Mouse (Mus musculus): ENCODE measurements around the gene Slc25a31. TPM values are rescaled to one million over a fixed set of nuclear protein-coding genes. Genes with fewer than 3 reads are reported as not detected.

Gene Slc25a31
- polyA plus RNA-seq (2015; fragmentation: Nextera tagmentation; extraction: Ambion mirVana): 0.34 and 0.48 TPM in 2 replicates

- Histone ChIP-seq H3K9ac (replicated peaks) (no peak within 1 kb of the TSS), H3K4me1 (replicated peaks) (no peaks in the 10 kb centered on the region), H3K27ac (no peak within 1 kb of the TSS), H3K36me3 (no peaks in the 10 kb centered on the region; the same call in 1 of the 2 replicates), H3K4me2 (replicated peaks) (no peak within 1 kb of the TSS), H3K27me3 (no peaks in the 10 kb centered on the region), H3K9me3 (0 out of 2 replicates have a peak, but pooled peaks cover 4% of the 10 kb centered on the region), H3K4me3 (replicated peaks) (no peak within 1 kb of the TSS)
- no peak for ATAC-seq
- 92% methylated on average over 30 of the region's 30 CpGs for WGBS
Measured at GRCm38 (mm10) chr3:40708655-40709054, at the start of gene Slc25a31. Slc25a31 (plus strand) TSS chr3:40708855.

DNA sequence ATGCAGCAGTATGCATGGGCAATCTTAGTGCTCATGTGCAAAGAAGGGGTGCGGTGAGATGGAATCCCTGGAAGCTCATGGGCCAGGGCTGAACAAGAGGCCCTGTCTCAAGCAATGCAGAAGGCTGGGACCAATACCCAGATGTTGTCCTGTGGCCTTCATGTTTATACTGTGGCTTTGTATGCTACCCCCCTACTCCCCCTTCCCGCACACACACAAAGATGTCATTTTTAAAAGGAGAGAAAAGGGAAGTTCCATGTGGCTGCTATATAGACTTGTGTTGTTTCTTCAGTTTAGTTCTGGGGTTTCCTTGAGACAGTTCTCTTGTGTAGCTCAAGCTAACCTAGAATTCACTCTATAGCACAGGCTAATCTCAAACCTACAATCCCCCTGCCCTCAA is 48.4 kb upstream of the Slc25a31 start:
- Histone ChIP-seq H3K36me3 (peaks cover 40% of the 10 kb centered on the region), H3K4me3 (replicated peaks) (no peak overlapping the region), H3K9ac (replicated peaks) (no peak overlapping the region), H3K4me1 (replicated peaks) (no peaks in the 10 kb centered on the region), H3K4me2 (replicated peaks) (no peak overlapping the region), H3K9me3 (no peaks in the 10 kb centered on the region), H3K27me3 (no peaks in the 10 kb centered on the region), H3K27ac (no peak overlapping the region)
- ATAC-seq: no peak
- 96% methylated on average over 2 of the region's 2 CpGs for WGBS

DNA sequence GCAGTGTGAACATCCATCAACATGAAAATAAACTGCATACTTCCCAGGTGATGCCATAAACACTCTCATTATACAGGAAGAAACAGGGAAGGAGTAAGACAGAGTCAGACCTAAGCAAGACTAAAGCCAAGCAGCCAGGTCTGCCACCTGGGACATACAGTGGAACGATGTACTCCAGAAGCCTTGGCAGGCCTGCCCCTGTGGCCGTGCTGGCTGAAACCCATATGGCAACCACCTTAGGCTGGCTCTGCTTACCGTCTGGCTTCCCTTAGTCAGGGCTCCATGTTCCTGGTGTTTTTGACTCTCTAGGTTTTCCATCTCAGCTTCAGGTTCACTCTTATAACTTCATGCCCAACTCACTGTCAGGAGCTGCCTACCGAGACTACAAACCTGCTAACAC is 42.5 kb upstream of the Slc25a31 start:
- Histone ChIP-seq H3K9ac (replicated peaks) (no peak overlapping the region), H3K4me3 (replicated peaks) (no peak overlapping the region), H3K4me1 (replicated peaks) (no peaks in the 10 kb centered on the region), H3K27ac (no peak overlapping the region), H3K4me2 (replicated peaks) (no peak overlapping the region), H3K9me3 (no peaks in the 10 kb centered on the region), H3K27me3 (no peaks in the 10 kb centered on the region), H3K36me3 (peaks cover 27% of the 10 kb centered on the region)
- 97% methylated on average over 4 of the region's 4 CpGs for WGBS
- ATAC-seq: no peak

DNA sequence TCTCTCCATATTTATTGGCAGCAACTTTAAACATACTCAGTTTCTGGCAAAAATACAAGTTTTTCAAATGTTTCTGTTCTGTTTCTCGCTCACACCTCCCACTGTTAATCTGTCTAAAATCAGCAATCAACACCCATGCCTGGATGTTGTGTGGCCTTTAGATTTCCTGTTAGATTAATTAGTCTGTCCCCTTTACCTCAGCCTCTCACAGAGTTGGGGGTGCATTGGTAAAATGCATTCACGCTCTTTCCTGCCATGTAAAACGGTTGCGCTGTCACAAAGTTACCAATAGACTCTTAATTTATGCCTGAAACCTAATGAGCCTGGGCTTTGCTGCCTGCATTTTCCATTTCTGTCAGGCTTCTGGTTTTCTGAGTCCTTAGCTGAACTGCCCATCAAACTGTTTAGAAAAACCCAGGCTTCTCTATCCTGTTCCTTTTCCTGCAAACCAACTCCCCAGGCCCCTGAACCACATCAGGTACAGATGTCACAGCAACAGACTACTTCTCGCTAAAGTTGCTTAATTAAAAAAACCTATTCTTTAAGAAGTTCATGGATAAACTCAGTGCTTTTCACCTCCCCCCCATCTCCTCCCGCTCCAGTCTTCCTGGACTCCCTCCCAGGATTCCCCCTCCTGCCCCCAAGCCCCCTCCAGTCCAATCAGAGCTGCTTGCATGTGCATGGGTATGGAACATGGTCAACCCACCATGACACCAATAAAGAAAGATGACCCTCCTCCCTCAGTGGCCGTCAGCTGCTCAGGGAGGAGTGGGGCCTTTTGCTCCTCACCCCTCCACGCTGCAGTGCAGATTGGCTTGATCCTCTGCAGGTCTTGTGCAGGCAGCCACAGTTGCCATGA is 41.6 kb upstream of the Slc25a31 start:
- WGBS: 87% methylated on average over 8 of the region's 8 CpGs
- Histone ChIP-seq H3K36me3 (peaks cover 26% of the 10 kb centered on the region), H3K27me3 (no peaks in the 10 kb centered on the region), H3K4me3 (replicated peaks) (no peak overlapping the region), H3K4me1 (replicated peaks) (no peaks in the 10 kb centered on the region), H3K27ac (no peak overlapping the region), H3K9ac (replicated peaks) (no peak overlapping the region), H3K4me2 (replicated peaks) (no peak overlapping the region), H3K9me3 (no peaks in the 10 kb centered on the region)
- no peak for ATAC-seq

DNA sequence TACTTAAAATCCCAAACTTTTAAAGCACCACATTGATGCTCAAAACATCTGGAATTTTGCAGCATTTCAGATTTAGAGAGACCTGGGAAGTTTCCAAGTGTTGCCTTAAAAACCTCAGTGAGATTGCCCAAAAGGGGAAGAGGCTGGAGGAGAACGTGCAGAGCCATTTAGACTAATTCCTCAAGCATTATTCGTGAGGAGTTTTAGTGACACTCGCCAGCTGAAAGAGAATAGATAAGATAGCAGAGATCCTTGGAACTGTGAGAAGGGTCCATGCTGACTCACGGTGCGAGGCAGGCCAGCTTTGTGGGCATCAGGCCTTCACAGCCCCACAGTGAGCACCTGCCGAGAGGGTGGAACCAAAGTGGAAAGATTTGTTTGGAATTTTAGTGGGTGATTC is 39.8 kb upstream of the Slc25a31 start:
- H3K4me3 ChIP-seq (replicated peaks): no peak overlapping the region
- WGBS: 72% methylated on average over 6 of the region's 6 CpGs
- no peak for ATAC-seq

GRCm38 (mm10) chr3:40669395-40669794 is 39.3 kb upstream of the Slc25a31 start:
- Histone ChIP-seq H3K27me3 (no peaks in the 10 kb centered on the region), H3K4me2 (replicated peaks) (no peak overlapping the region), H3K9me3 (no peaks in the 10 kb centered on the region), H3K4me3 (replicated peaks) (no peak overlapping the region), H3K27ac (no peak overlapping the region), H3K36me3 (peaks cover 16% of the 10 kb centered on the region), H3K4me1 (replicated peaks) (no peaks in the 10 kb centered on the region), H3K9ac (replicated peaks) (no peak overlapping the region)
- 91% methylated on average over 3 of the region's 3 CpGs for WGBS
- no peak for ATAC-seq

More for the DNA sequence above, 39.8 kb upstream of the Slc25a31 start:
- H3K9ac ChIP-seq (replicated peaks): no peak overlapping the region
- H3K4me1 ChIP-seq (replicated peaks): no peaks in the 10 kb centered on the region
- peaks cover 18% of the 10 kb centered on the region for H3K36me3 ChIP-seq
- no peak overlapping the region for H3K27ac ChIP-seq
- no peaks in the 10 kb centered on the region for H3K9me3 ChIP-seq
- H3K27me3 ChIP-seq: no peaks in the 10 kb centered on the region
- H3K4me2 ChIP-seq (replicated peaks): no peak overlapping the region

GRCm38 (mm10) chr3:40673515-40673914 is 35.1 kb upstream of the Slc25a31 start:
- Histone ChIP-seq H3K27me3 (no peaks in the 10 kb centered on the region), H3K4me2 (replicated peaks) (no peak overlapping the region), H3K9me3 (no peaks in the 10 kb centered on the region), H3K9ac (replicated peaks) (no peak overlapping the region), H3K27ac (no peak overlapping the region), H3K36me3 (peaks cover 6% of the 10 kb centered on the region), H3K4me3 (replicated peaks) (no peak overlapping the region), H3K4me1 (replicated peaks) (peaks cover 7% of the 10 kb centered on the region; the same call in 1 of the 2 replicates)
- no peak for ATAC-seq
- WGBS: 60% methylated on average over 1 of the region's 1 CpGs

DNA sequence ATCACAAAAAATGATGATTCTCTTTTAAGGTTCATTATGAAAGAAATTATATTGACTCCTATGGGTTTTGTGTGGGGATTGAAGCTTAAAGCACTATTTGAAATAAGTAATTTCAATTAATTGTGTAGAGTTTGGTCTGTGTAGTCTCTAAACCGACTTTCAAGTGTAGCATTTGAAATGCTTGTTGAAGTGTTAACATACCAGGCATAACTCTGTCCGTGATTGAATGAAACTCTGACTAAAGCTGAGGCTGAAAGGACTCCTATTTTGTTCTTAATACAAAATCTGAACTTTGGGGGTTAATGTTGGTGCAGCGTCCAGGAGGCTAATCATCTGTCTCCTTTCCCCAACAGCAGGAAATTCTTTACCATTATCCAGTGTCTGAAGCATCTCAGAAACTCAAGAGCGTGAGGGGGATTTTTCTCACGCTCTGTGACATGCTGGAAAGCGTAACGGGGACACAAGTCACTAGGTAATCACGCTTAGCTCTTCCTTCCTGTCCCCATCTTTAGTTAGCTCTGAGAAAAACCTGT is 33.7 kb upstream of the Slc25a31 start:
- no peak overlapping the region for H3K9ac ChIP-seq (replicated peaks)
- H3K4me1 ChIP-seq (replicated peaks): peaks cover 7% of the 10 kb centered on the region; the same call in 1 of the 2 replicates
- no peak overlapping the region for H3K27ac ChIP-seq
- H3K4me3 ChIP-seq (replicated peaks): no peak overlapping the region
- no peak for ATAC-seq
- no peaks in the 10 kb centered on the region for H3K9me3 ChIP-seq
- WGBS: 21% methylated on average over 8 of the region's 8 CpGs
- H3K4me2 ChIP-seq (replicated peaks): no peak overlapping the region
- peaks cover 6% of the 10 kb centered on the region for H3K36me3 ChIP-seq
- no peaks in the 10 kb centered on the region for H3K27me3 ChIP-seq

DNA sequence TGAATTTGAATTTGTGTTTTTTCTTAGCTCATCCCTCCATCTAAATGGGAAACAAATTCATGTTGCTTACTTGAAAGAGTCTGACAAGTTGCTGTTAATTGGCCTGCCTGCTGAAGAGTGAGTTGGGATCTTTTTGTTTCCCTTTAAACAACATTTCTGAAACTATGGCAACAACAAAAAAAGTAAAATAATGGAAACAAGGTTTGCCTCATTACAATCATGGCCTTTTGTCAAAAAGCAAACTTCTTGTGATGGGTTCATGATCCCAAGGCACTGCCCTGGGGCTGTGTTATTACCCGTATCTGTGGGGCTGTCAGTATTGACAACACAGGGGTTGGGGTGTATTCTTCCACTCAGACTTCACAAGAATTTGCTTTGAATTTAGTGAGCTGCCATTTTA is 29.8 kb upstream of the Slc25a31 start:
- WGBS: 54% methylated on average over 1 of the region's 1 CpGs
- no peak overlapping the region for H3K27ac ChIP-seq
- no peak overlapping the region for H3K4me3 ChIP-seq (replicated peaks)
- H3K9me3 ChIP-seq: no peaks in the 10 kb centered on the region
- no peaks in the 10 kb centered on the region; the same call in 1 of the 2 replicates for H3K27me3 ChIP-seq
- H3K4me2 ChIP-seq (replicated peaks): no peak overlapping the region
- H3K36me3 ChIP-seq: no peaks in the 10 kb centered on the region; the same call in 1 of the 2 replicates
- H3K4me1 ChIP-seq (replicated peaks): peaks cover 16% of the 10 kb centered on the region; the same call in 1 of the 2 replicates
- H3K9ac ChIP-seq (replicated peaks): no peak overlapping the region
- no peak for ATAC-seq

GRCm38 (mm10) chr3:40682404-40682803 is 26.3 kb upstream of the Slc25a31 start:
- H3K9me3 ChIP-seq: no peaks in the 10 kb centered on the region
- no peak overlapping the region for H3K4me3 ChIP-seq (replicated peaks)
- H3K27me3 ChIP-seq: no peaks in the 10 kb centered on the region; the same call in 1 of the 2 replicates
- H3K27ac ChIP-seq: no peak overlapping the region
- H3K4me2 ChIP-seq (replicated peaks): no peak overlapping the region
- no peak for ATAC-seq
- no peak overlapping the region for H3K9ac ChIP-seq (replicated peaks)
- 30% methylated on average over 11 of the region's 11 CpGs for WGBS
- H3K36me3 ChIP-seq: no peaks in the 10 kb centered on the region; the same call in 1 of the 2 replicates
- peaks cover 30% of the 10 kb centered on the region for H3K4me1 ChIP-seq (replicated peaks)

- no peak overlapping the region for H3K4me3 ChIP-seq (replicated peaks)
- H3K27me3 ChIP-seq: no peaks in the 10 kb centered on the region; the same call in 1 of the 2 replicates
- H3K27ac ChIP-seq: no peak overlapping the region
- 88% methylated on average over 18 of the region's 18 CpGs for WGBS
- peaks cover 2% of the 10 kb centered on the region; the same call in 1 of the 2 replicates for H3K36me3 ChIP-seq
- no peak overlapping the region for H3K9ac ChIP-seq (replicated peaks)
- no peaks in the 10 kb centered on the region for H3K9me3 ChIP-seq
- no peak for ATAC-seq
- H3K4me1 ChIP-seq (replicated peaks): peaks cover 37% of the 10 kb centered on the region
- no peak overlapping the region for H3K4me2 ChIP-seq (replicated peaks)
Measured at GRCm38 (mm10) chr3:40683171-40683570, 25.5 kb upstream of the Slc25a31 start.

DNA sequence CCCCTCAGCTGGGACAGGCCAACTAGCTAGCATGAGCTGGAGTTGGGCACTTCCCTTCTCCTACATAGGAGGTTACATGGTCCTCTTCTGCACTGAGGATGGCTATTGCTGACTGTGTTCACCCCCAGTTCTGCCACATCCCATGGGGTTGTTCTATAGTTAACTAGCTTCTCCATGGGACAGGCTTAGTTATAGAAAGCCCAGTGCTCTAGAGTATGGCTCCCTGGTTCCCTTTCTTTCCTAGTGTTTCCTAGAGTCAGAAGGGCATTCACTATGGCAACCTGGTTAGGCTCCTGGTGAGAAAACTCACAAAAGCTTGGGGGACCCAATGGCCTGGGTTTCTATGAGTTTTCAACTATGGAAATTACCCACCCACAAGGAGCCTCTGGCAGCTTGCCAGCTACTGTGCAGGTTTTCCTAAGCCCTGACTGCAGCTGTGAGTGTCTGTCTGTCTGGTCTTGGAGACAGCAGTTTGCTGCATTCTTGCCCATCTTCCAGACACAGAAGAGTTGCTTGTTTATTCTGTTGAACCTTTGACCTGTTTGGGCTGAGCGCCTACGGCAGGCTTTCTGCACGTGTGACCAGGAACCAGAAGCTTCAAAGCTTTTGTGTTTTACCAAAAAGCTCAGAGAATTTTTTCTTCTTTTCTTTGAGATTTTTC is 22.7 kb upstream of the Slc25a31 start:
- peaks cover 4% of the 10 kb centered on the region; the same call in 1 of the 2 replicates for H3K36me3 ChIP-seq
- H3K9me3 ChIP-seq: no peaks in the 10 kb centered on the region
- H3K27me3 ChIP-seq: no peaks in the 10 kb centered on the region
- peak overlapping the region; percentile 35; the same call in 1 of the 2 replicates for H3K27ac ChIP-seq
- peaks cover 37% of the 10 kb centered on the region for H3K4me1 ChIP-seq (replicated peaks)
- H3K4me3 ChIP-seq (replicated peaks): no peak overlapping the region
- WGBS: 4% methylated on average over 3 of the region's 3 CpGs
- no peak overlapping the region for H3K4me2 ChIP-seq (replicated peaks)
- no peak overlapping the region for H3K9ac ChIP-seq (replicated peaks)
- ATAC-seq: peak; percentile 80
